Mouse (Mus musculus) testis, adult 2 months (tissue): ENCODE measurements around the gene Artn.

ENCODE experiments used
- CTCF ChIP-seq: fragments of 200-500 bp; IDR thresholded peaks from 2 replicates; pipeline ENCODE4 v1.5.1; 2012; ENCODE audit warnings: low read depth, mild to moderate bottlenecking, inconsistent platforms, low read length, moderate library complexity; ENCODE audit not compliant: control insufficient read depth, insufficient read depth, insufficient replicate concordance
- POLR2A ChIP-seq: fragments of 200-500 bp; IDR thresholded peaks from 2 replicates; pipeline ENCODE4 v1.6.1; 2012; ENCODE audit warnings: low read depth, mild to moderate bottlenecking, inconsistent platforms, low read length, moderate library complexity; ENCODE audit not compliant: control insufficient read depth

- no peak for TF ChIP-seq CTCF
- no peak for TF ChIP-seq POLR2A
Observed at GRCm38 (mm10) chr4:117878301-117878700, 51.3 kb downstream of the Artn start.
